Mouse (Mus musculus) gastrocnemius, adult 8-10 months (tissue): ENCODE results near the gene Il1r2. TPM values are rescaled to one million over a fixed set of nuclear protein-coding genes. Genes with fewer than 3 reads are reported as not detected.

Experiments used
- DNase-seq, 2 experiments: peaks; one replicate each; pipeline ENCODE4 v3.0.0; 2022; ENCODE audit warnings: low spot score in 2 of 2
- total RNA-seq, 4 experiments: library from RNA; stranded (reverse); gene quantifications; 2 replicates each; pipeline ENCODE4 v1.2.4; 2022

Gene Il1r2
- total RNA-seq, 4 experiments from 2014 or later = 0.47 to 0.91 TPM; not detected in 2

DNA sequence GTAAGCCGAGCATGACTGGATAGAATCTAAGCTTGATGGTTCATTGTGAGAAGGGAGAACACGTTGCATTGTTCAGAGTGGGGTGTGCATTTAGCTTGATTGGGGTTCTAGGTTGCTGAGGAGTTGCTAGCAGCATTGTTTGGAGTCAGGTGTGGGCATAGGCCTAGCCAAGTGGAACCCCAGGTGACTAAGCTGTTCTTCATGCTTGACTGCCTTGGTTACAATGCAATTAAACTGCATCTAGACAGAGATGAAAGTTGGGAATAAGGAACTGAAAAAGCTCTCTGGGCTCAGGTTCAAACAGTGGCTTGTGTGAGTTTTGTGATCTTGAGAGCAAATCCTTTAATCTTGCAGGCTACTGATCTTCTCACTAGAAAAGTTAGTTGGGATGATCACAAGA, 55.4 kb downstream of the Il1r2 start:
- DNase-seq = no peak

- DNase-seq = no peak
These were observed 57.8 kb downstream of the Il1r2 start for GRCm38 (mm10) chr1:40131631-40132030.

DNA sequence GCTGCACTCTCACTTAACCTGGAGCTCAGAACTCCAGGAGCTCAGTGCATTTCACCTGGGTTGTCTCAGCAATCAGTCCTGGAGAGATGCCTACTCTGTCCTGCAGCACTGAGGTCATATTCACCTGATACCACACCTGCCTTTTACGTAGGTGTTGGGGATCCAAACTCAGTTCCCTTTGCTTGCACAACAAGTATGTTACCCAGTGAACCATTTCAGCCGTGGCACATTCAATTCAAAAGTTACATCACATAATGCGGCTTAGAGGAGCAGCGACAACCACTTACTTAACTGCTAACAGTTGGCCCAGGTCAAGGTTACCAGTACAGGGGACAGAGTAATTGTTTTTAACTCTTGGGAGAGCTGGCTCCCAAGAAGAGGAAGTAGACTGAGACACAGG, 58.8 kb downstream of the Il1r2 start:
- DNase-seq = no peak

GRCm38 (mm10) chr1:40133567-40133966, 59.7 kb downstream of the Il1r2 start:
- DNase-seq = no peak

DNA sequence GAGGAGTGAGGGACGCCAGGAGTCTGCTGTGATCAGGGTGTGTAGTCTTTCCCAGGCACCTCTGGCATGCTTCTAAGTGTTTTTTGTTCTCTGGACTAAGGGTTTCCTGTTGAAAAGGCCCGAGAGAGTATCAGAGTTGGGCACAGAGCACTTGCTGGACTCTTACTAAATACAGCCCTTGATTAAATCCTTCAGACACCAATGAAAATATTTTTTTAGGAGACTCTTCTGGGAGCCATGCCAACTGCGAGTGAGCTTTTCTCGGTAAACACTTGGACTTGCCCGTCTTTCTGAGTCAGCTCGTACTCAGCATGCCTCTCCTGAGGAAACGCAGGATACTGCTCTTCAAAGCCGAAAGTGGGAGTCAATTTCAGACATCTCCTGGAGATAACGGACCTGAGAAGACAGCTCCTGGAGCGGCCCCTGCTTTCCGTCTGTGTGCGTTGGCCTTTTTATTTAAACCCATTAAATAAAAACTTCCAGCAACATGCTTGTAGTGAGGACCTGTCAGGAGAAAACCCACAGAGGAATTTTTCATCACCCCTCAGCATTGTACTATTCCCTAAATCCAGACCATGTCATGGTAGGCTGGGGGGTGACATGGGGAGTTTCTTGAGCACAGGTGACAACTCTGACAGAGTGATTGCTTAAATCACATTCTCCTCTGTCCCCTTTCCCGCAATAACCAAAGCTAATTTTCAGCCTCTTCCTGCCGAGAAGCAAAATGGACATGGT, 66.1 kb downstream of the Il1r2 start:
- DNase-seq = peak; percentile 52 to 71

DNA sequence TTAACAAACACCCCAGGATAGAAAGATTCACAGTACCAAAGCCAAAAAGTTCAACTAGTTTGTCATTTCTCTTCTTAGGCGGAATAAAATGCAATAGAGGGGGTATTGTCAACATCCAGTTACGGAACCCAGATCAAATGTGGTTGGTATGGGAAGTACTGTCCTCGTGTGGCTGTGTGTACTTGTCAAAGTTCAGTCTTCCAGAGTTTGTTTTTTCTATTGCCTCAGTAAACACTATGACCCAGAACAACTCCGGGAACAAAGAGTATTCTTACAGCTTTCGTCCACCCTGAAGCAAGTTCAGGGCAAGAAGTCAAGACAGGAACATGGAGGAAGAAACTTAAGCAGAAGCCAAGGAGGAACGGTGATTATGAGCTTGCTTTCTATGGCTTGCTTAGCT, 82.2 kb downstream of the Il1r2 start:
- DNase-seq = no peak

DNA sequence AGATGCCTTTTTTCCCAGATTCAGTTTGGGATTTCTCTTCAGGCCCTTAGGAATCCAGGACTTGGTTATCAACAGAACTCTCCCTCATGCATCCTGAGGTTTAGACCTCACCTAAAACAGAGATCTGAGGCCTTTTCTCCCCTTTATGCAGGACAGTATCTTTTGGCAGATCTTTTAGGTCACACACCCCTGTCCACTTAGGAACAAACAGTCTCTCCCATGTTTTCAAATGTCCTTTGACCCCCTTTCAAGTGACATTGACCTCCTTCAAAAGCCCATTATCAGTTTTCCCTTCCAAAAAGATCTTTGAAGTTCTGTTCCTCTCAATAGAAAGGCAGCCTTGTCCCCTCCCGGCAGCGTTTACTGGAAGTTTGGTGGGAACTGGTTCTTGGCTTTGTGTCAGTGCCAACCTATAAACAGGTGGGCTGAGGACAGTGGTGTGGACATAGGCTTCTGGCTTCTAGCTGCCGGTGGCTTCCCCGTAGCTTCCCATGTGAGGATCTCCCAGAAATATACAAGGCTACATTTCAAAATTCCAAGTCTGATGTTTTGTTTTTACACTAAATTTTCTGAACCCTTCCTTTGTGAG, 89.5 kb downstream of the Il1r2 start:
- DNase-seq = no peak

- DNase-seq = no peak
These were observed 90.5 kb downstream of the Il1r2 start for GRCm38 (mm10) chr1:40164331-40164730.

GRCm38 (mm10) chr1:40167585-40167984, 93.7 kb downstream of the Il1r2 start:
- no peak for DNase-seq

DNA sequence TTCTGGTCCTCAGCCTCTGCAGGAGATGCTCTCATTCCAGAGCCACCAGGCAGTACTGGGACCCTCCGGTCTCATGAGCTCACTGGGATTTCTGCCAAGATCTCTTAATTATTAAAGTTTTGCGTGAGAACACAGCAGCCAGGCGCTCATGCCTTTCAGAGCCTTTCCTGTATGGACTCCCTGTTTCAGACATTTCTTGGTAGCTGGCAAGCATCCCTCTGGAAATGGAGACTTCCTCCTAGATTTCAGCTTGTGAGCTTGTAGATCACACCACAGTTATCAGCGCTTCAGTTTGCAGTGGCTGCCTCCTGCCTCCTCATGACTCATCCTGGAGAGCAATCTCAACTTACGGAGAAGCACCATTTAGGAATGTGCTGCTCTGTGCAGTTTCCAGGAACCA, 98.0 kb downstream of the Il1r2 start:
- peak in 1 of 2 experiments; percentile 10 for DNase-seq

GRCm38 (mm10) chr1:40174146-40174545, 100.3 kb downstream of the Il1r2 start:
- no peak for DNase-seq

Other genes with a start within 250 kb of the Il1r2 start
- 10 to 100 TPM; 10.5 to 18.2 (median 16.4) TPM for gene Map4k4, start 173.2 kb upstream of the Il1r2 start, total RNA-seq
- 1 to 10 TPM; 1.3 to 3.0 (median 2.0) TPM for gene Il1r1, start 151.0 kb downstream of the Il1r2 start, total RNA-seq